Mouse (Mus musculus): ENCODE data around the gene Phf5a.

The Phf5a gene

DNA sequence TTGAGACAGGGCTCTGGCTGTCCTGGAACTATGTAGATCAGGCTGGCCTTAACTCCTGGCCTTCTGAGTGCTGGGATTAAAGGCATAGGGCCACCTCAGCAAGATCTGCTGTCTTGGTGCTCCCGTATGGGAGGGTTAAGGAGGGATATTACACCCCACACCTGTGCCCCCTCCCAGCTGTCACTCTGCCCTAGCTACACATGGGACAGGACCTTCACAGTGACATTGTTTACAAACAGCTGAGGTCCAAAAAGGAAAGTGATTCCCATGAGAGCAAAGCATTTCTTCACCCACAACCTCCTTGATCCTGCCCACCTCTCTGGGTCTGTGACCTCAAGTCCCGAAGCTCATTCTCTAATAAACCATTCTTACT lies 42.5 kb downstream of the Phf5a start:
- TF ChIP-seq GATA4 (IDR thresholded peaks at IDR 0.05; ENCODE audit: insufficient replicate concordance, low read length): no peak

- no peak for TF ChIP-seq GATA4 (IDR thresholded peaks at IDR 0.05; ENCODE audit: insufficient replicate concordance, low read length)
These were observed 43.1 kb downstream of the Phf5a start for GRCm38 (mm10) chr15:81828426-81829207.

- no peak for TF ChIP-seq GATA4 (IDR thresholded peaks at IDR 0.05; ENCODE audit: insufficient replicate concordance, low read length)
These were observed 46.9 kb downstream of the Phf5a start for GRCm38 (mm10) chr15:81824832-81825231.

GRCm38 (mm10) chr15:81822631-81823030 lies 49.1 kb downstream of the Phf5a start:
- no peak for TF ChIP-seq GATA4 (IDR thresholded peaks at IDR 0.05; ENCODE audit: insufficient replicate concordance, low read length)

GRCm38 (mm10) chr15:81818404-81818803 lies 53.3 kb downstream of the Phf5a start:
- TF ChIP-seq GATA4 (IDR thresholded peaks at IDR 0.05; ENCODE audit: insufficient replicate concordance, low read length): no peak

GRCm38 (mm10) chr15:81814716-81815370 lies 56.9 kb downstream of the Phf5a start:
- no peak for TF ChIP-seq GATA4 (IDR thresholded peaks at IDR 0.05; ENCODE audit: insufficient replicate concordance, low read length)
